Mouse (Mus musculus): ENCODE data around the gene Aak1.
"Not testable (repeated sequence)": the region's sequence is repeated elsewhere in the genome, so short reads cannot be mapped to it uniquely, and the experiment has no call there.

- TF ChIP-seq ETS1 (conservative IDR thresholded peaks at IDR 0.05; ENCODE audit: low read depth, low read length); CTCF (conservative IDR thresholded peaks at IDR 0.05 in 1 of 2, IDR thresholded peaks at IDR 0.05 in 1 of 2; ENCODE audit: low read depth in 2 of 2, low read length in 2 of 2); BHLHE40 (IDR thresholded peaks at IDR 0.05; ENCODE audit: low read depth, low read length): not testable (repeated sequence)
Measured at GRCm38 (mm10) chr6:87031310-87031709, 182.0 kb downstream of the Aak1 start.
